Mouse (Mus musculus) spleen, adult 2 months (tissue): ENCODE results near the gene B130006D01Rik. TPM values are rescaled to one million over a fixed set of nuclear protein-coding genes. Genes with fewer than 3 reads are reported as not detected.

Experiments
- DNase-seq, 2 experiments: peaks; one replicate each; pipeline versions ENCODE4 v3.0.0 to v3.0.0-alpha.2; 2012 to 2021; ENCODE audit warnings: low spot score in 2 of 2, low read depth in 1 of 2
- H3K27ac ChIP-seq: fragments of 200-500 bp; 2 replicates; pipeline ENCODE4 v1.5.1; 2012; ENCODE audit warnings: low read length, inconsistent platforms; ENCODE audit not compliant: insufficient read depth
- H3K27me3 ChIP-seq: fragments of 200-500 bp; 2 replicates; pipeline ENCODE4 v1.6.1; 2012; ENCODE audit warnings: mild to moderate bottlenecking, moderate library complexity, low read length, inconsistent platforms; ENCODE audit not compliant: control insufficient read depth, insufficient read depth
- H3K36me3 ChIP-seq: fragments of 200-500 bp; 2 replicates; pipeline ENCODE4 v1.6.1; 2012; ENCODE audit warnings: mild to moderate bottlenecking, low read length, inconsistent platforms; ENCODE audit not compliant: control insufficient read depth, insufficient read depth
- H3K4me1 ChIP-seq: fragments of 200-500 bp; 2 replicates; pipeline ENCODE4 v1.6.1; 2011; ENCODE audit warnings: inconsistent platforms; ENCODE audit not compliant: control insufficient read depth, insufficient read depth, insufficient read length
- H3K4me3 ChIP-seq: fragments of 200-500 bp; 2 replicates; pipeline ENCODE4 v1.5.1; 2011; ENCODE audit warnings: mild to moderate bottlenecking, inconsistent platforms; ENCODE audit not compliant: insufficient read depth, insufficient read length; ENCODE audit errors: extremely low read depth
- CTCF ChIP-seq: fragments of 200-500 bp; IDR thresholded peaks from 2 replicates; pipeline ENCODE4 v1.5.1; 2011; ENCODE audit warnings: mild to moderate bottlenecking, inconsistent platforms; ENCODE audit not compliant: insufficient read depth, insufficient read length, insufficient replicate concordance; ENCODE audit errors: extremely low read depth
- POLR2A ChIP-seq: fragments of 200-500 bp; IDR thresholded peaks from 2 replicates; pipeline ENCODE4 v1.6.1; 2011; ENCODE audit warnings: low read depth, low read length, inconsistent platforms
- WGBS: fragments of 180-500 bp; shearing (Covaris S2); methylation state at CpG from one replicate; pipeline ENCODE4 v1.1.7; 2018; 5-methylcytosine and 5-hydroxymethylcytosine counted together
- polyA plus RNA-seq: library from polyadenylated mRNA; depleted of rRNA; stranded (reverse); fragments of >200 nt; gene quantifications from 2 replicates; pipeline ENCODE4 v1.2.3, GENCODE M21; 2012

Gene B130006D01Rik
- polyA plus RNA-seq, 1 experiment = 0.14 TPM

DNA sequence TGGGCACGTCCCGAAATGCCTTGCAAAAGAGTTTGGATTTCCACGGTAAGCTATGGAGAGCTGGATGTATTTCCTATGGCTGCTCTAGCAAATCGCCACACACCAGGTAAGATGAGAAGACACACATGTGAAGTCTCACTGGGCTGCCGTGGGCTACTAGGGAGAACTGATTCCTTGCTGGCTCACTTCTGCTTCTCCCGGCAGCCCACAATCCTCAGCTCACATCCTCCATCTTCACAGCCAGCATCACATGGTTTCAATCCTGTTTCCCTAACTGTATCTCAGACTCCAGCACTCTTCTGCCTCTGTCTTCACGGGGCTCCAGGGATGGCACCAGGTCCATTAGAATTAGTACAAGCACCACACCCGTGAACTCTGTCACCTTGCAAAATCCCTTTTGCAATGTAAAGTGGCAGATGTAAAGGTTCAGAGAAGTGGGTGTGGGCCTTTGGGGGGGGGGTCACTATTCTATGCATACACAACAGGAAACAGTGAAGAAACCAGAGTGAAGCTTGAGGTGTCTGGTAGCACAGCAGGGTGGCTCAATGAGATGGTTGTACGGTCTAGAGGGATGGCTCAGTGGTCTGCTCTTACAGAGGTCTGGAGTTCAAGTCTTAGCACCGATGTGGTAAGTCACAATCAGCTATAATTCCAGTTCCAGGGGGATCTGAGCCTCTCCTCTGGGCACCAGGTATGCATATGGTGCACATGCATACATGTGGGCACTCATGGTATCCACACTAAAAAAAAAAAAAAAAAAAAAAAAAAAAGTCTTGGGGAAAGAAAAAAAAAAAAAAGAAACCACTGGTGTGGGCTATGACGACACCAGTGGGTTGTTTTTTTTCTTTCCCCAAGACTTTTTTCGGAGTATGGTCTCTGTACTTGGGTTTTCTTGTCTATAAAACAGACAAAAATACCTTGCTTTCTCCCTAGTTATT lies 19.1 kb upstream of the B130006D01Rik start:
- H3K4me1 ChIP-seq = no peaks in the 10 kb centered on the region
- H3K27me3 ChIP-seq = no peaks in the 10 kb centered on the region
- 81% methylated on average over 12 of the region's 12 CpGs for WGBS
- no peak overlapping the region for H3K4me3 ChIP-seq
- TF ChIP-seq POLR2A = no peak
- TF ChIP-seq CTCF = no peak
- no peak overlapping the region for H3K27ac ChIP-seq
- DNase-seq = no peak
- H3K36me3 ChIP-seq = no peaks in the 10 kb centered on the region

DNA sequence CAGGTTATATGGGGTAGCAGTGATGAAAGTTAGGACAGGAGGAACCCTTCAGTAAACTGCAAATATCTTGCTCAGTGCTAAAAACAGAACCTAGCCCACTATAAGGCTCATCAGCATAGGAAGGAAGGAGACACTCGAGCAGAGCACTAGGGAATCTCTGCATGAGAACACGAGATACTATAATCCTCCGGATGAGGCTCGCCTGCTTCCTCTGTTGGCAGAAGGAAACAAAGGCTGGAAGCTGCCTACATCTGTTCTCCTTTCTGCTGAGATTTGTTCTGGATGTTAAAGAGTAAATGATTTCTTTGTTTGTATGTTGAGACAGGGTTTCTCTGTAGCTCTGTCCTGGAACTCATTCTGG lies 18.4 kb upstream of the B130006D01Rik start:
- no peaks in the 10 kb centered on the region for H3K36me3 ChIP-seq
- WGBS = 64% methylated on average over 4 of the region's 4 CpGs
- TF ChIP-seq CTCF (no peak), POLR2A (no peak)

DNA sequence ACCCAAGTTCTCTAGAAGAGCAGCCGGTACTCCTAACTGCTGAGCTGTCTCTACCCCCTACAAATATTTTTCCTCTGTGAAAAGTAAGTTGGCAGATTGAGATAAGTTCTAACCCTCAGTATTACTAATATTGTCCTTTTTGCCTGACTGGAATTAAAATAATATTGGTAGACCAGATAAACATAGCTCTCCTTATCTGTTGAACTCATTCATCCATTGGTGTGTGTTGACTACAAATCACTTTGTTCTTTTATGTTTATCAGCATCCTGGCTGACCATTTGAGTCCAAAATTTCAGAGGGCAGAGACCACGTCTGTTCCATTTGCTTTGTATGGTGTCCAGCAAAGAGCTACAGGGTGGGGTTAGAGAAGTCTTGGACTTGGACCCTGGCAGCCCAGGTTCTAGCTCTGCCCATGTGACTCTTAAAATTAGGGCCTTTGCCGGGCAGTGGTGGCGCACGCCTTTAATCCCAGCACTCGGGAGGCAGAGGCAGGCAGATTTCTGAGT lies 13.8 kb upstream of the B130006D01Rik start:
- WGBS = 90% methylated on average over 6 of the region's 6 CpGs
- Histone ChIP-seq H3K4me1 (0 out of 2 replicates have a peak, but pooled peaks cover 2% of the 10 kb centered on the region), H3K36me3 (no peaks in the 10 kb centered on the region), H3K27ac (no peak overlapping the region), H3K27me3 (no peaks in the 10 kb centered on the region), H3K4me3 (no peak overlapping the region)
- no peak for DNase-seq
- TF ChIP-seq POLR2A (no peak), CTCF (no peak)

More for the DNA sequence above, 18.4 kb upstream of the B130006D01Rik start:
- Histone ChIP-seq H3K4me1 (no peaks in the 10 kb centered on the region), H3K4me3 (no peak overlapping the region), H3K27me3 (no peaks in the 10 kb centered on the region), H3K27ac (no peak overlapping the region)
- no peak for DNase-seq

DNA sequence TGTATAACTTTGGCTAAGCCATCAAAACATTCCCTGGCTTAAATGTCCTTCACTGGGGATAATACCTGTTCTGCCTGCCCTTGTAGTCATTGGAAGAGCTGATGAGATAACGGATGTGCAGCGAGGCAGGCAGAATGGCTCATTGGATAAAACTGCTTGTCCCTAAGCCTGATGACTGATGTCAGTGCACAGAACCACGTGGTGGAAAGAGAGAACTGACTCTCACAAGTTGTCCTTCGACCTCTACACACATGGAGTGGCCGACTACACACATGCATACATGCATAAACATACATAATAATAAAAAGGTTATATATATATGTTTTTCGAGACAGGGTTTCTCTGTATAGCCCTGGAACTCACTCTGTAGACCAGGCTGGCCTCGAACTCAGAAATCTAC lies 12.9 kb upstream of the B130006D01Rik start:
- Histone ChIP-seq H3K27me3 (no peaks in the 10 kb centered on the region), H3K4me3 (no peak overlapping the region), H3K36me3 (no peaks in the 10 kb centered on the region), H3K27ac (no peak overlapping the region), H3K4me1 (0 out of 2 replicates have a peak, but pooled peaks cover 2% of the 10 kb centered on the region)
- WGBS = 83% methylated on average over 7 of the region's 7 CpGs
- TF ChIP-seq POLR2A = no peak
- no peak for TF ChIP-seq CTCF
- DNase-seq = no peak

DNA sequence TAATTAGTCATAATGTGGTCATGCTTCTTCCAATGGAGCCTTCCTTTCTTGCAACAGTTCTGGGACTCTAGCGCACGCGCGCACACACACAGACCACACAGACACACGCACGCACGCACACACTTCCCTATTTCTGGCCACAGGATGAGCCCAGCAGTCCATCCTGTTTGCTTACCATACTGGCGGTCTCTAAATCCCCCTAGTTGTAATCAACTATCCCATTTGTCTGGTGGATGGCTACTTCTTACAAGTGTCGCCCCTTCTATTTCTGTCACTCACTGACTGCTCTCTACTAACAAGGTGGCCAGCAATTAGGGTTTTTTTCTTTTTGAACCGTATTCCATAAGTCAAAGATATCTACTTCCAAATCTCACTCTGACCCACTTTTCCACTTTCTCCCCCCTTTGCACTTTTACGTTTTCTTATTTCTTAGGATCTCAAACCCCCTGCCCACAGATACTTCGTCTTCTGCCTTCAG lies 11.3 kb upstream of the B130006D01Rik start:
- DNase-seq = peak in 1 of 2 experiments; percentile 29
- Histone ChIP-seq H3K4me1 (peaks cover 2% of the 10 kb centered on the region; the same call in 1 of the 2 replicates), H3K27me3 (no peaks in the 10 kb centered on the region), H3K36me3 (no peaks in the 10 kb centered on the region), H3K27ac (peak overlapping the region; percentile 56), H3K4me3 (peak overlapping the region; percentile 85)
- TF ChIP-seq CTCF = no peak
- no peak for TF ChIP-seq POLR2A
- WGBS = 1% methylated on average over 12 of the region's 12 CpGs

DNA sequence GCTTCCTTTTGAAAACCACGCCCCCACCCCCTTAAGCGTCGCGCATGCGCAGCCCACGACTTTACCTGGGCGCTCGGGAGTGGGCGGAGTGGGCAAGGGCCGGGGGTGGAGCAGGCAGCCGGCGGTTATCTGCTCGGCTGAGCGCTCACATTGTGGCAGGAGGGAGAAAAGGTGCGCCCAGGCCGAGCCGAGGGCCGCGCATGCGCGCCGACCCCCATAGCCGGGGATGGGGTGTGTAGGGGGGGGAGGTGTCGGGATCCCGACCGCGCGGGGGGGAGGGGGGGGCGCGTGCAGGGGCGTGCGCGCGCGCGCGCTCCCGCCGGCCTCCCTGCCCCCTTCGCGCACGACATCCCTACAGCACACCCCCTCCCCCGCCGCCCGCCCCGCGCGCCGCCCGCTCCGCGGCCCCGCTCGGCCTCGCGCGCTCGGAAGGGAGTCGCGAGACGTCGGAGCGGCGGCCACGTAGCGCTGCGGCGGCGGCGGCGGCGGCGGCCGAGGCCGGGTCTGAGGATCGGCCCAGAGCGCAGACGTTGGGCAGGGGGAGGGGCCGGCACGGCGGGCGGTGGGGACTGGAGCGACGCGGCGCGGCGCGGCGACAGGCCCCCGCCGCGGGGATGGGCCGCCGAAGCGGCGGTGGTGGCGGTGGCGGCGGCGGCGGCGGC lies 10.7 kb upstream of the B130006D01Rik start, which contains the start of gene Zfp652:
Gene Zfp652 (plus strand): TSS at position 111 of the 662 bp plus-strand sequence.
- TF ChIP-seq CTCF (no peak), POLR2A (no peak)
- Histone ChIP-seq H3K27me3 (no peaks in the 10 kb centered on the region), H3K36me3 (no peaks in the 10 kb centered on the region), H3K4me1 (peaks cover 2% of the 10 kb centered on the region; the same call in 1 of the 2 replicates), H3K27ac (peak within 1 kb of the TSS; percentile 94), H3K4me3 (peak within 1 kb of the TSS; percentile 85)
- 1% methylated on average over 54 of the region's 103 CpGs for WGBS
- DNase-seq = peak; percentile 87 to 96
